Mouse (Mus musculus) induced T-regulatory cell, adult 2 months (primary cell): ENCODE measurements at regions not wholly inside any gene's neighbourhood (a gene's known extent, or its start where the extent isn't known, plus 50 kb on each side); places are given as distances from the start of the nearest gene placed in this dataset.
"Not testable (repeated sequence)": the region's sequence is repeated elsewhere in the genome, so short reads cannot be mapped to it uniquely, and the experiment has no call there.

Experiments
- DNase-seq: peaks from one replicate; pipeline ENCODE4 v3.0.0-alpha.2; 2012; ENCODE audit warnings: low read depth

DNA sequence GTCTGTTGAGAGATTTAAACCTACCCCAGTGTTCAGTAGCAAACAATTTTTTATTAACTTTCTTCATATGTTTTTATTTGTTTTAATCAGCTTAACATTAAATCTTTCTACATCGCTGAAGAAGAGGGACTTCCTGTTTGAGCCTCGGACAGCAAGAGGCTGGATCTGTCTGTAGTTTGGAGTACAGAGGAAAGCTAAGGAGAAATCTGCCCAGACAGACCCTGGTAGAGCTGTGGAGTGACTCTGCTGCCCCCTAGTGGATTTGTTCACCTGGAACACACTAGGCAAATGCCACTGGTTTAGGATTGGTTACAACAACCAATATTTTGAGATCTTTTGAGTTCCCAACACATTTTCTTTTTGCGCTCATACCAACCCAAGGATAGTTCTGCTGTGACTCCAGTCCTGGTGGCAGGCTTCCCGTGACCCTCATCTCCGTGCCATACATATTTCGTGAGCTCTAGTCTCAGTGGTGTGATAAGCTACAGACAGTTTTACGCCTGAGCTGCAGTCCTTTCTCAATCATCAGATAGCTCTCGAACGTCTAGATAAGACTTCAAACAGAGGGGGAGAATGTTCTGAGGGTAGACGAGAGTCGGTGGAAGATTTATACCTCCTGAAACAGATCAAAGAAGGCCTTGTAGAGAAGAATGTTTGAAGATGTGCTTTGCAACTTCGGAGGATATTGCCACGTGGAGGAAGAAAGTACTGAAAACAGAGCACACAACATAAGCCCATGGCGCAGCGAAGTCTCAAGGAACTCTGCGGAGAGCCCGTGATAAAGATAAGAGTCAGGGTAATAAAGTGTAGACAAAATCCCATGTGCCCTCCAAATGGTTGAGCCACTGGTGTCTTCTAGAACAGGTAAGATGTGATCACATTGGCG lies 119.0 kb upstream of the Nabp1 start:
- peak; percentile 94 for DNase-seq

- DNase-seq: no peak
These were observed 116.4 kb upstream of the Nabp1 start for GRCm38 (mm10) chr1:51594666-51595065.

DNA sequence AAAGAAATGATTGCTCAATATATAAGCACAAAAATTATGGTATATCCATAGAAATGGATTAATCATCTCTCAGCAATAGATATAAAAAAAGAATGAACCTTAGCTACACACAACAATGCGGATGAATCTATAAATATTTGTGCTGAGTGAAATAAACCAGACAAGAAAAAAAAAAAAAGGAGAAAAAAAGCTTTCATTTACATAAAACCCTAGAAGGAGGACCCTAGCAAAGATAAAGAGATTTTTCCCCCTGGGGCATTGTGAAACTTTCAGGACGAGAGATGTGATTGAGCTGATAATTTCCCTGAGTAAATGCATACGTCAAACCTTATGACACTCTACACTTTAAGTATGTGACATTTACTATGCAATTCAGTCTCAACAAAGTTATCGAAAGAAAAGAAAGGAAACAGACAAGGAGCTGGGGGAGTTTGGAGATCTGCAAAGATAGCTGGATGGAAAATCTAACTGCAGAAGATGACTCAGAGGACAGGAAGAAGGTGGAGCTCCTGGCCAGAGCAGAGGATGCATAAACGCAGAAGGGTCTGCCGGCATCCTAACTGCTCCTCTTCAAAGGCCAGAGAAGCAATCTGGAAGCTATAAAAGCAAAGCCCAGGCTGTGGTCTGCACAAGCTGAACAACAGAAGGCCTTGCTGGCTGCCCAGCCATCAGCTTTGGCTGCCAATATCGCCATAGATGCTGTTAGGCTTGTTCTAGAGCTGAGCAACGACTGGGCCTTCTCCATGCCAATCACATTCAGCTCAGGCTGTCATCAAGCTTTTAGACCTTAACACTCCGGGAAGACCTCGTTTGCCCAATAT lies 115.6 kb upstream of the Nabp1 start:
- peak; percentile 89 for DNase-seq

- peak; percentile 50 for DNase-seq
These were observed 113.7 kb upstream of the Nabp1 start for GRCm38 (mm10) chr1:51591886-51592285.

DNA sequence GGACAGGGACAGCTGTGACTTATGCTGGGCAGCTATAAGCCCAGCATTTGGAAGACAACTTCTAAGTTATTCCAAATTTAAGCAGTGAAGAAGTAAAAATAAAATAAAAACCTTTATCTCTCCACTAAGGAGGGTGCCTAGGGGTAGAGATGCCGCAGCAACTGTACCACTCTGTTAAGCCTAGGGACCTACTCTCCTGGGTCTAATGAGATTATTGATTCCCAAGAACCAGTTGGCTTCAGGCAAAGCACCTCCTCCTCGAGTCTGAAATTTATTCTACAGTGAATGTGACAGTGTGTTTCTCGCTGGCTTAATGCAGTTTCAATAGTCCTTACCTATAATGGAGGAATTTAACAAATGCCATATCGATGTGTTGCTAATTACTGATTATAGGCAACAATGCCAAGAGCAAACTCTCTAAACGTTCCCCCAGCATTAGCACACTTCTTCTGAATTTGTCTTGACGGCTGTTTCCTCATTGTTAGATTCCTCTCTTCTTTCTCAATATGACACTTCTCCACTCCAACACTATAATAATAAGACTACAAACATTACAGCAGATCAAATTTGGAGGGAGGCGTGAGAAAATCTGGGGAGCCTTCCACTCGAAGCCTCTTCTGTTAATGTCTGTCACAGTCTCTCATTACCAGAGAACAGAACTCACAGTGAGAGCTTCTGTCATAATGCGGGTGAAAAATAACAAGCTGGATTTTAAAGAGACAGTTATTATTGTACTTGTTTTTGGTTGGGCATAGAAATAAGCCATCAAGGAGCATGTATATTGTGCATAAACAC lies 112.6 kb upstream of the Nabp1 start:
- peak; percentile 4 for DNase-seq

DNA sequence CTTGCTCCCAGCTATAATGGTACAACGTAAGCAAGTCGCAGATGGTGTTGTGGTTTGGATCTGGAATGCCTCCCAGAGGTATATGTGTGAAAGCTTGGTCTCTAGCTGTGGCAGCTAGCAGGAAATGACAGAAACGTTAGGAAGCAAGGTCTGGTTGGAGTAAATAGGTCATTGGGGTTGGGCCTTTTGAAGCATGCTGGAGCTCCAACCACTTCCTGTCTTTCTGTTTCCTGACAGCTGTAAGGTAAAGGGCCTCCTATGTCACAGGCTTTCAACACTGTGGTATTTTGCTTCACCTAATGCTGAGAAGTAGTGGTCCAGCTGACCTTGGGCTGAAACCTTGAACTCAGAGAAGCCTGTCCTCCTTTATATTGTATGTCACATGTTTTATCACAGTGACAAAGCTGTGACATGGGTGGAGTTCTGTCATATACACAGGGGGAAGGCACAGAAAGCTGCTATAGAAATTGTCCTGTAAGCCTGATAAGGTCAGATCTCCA lies 106.8 kb upstream of the Nabp1 start:
- peak; percentile 93 for DNase-seq

GRCm38 (mm10) chr1:51583871-51584270 lies 105.6 kb upstream of the Nabp1 start:
- no peak for DNase-seq

GRCm38 (mm10) chr1:51580074-51580473 lies 101.8 kb upstream of the Nabp1 start:
- no peak for DNase-seq

DNA sequence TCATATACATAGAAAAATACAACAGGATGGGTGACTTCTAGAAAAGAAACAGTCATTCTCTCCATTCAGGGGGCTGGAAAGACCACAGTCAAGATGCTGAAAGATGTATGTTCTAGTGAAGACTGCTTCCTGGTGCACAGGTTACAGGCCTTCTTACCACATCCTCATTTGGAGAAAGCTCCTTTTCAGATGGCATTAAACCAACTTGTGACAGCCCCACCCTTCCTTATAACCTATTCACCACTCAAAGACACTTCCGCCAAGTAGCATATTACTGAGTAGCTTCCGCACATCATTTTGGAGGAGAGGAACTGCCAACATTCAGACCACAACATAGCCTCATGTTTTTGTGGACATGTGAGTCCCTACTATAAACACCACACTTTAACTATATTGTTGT lies 99.5 kb upstream of the Nabp1 start:
- DNase-seq: peak; percentile 83

- peak; percentile 63 for DNase-seq
These were observed 94.3 kb upstream of the Nabp1 start for GRCm38 (mm10) chr1:51572314-51573078.

DNA sequence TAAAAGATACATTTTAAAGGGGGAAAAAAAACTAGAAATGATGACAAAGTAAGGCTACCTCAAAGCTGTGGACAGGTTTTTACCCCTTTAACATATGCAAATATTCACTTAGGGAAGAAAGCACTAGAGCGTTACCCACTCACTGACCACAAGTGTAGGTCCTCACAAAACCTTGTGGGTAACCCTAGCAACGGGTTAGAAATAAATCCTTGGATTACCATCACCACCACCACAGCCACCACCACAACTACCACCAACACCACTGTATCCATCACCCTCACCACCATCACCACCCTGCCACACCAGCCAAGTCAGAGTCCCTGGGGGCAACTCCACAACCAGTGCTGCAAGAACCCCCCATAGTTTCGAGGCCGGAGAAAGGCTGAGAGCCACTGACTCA lies 91.4 kb upstream of the Nabp1 start:
- no peak for DNase-seq

DNA sequence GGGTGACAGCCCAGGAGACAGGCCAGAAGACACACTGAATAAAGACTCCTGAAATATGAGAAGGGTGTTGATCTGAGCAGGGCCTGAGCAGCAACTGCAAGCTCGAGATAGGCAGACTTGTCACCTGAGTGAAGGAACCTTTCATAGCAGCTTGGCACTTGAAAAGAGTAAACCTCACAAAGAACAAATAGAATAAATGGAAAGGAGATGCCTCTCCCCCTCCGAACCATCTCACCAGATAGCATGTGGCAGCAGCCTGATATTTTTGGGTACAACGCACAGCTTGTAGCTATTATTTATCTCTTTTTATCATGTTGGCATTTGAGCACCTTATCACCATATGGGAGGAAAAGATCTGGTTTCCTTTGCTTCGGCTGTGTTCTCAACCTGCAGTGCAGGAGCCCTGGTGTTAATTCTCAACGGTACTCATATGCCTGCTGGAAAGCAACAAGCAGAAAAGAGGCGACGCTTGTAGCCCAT lies 88.0 kb upstream of the Nabp1 start:
- DNase-seq: no peak

DNA sequence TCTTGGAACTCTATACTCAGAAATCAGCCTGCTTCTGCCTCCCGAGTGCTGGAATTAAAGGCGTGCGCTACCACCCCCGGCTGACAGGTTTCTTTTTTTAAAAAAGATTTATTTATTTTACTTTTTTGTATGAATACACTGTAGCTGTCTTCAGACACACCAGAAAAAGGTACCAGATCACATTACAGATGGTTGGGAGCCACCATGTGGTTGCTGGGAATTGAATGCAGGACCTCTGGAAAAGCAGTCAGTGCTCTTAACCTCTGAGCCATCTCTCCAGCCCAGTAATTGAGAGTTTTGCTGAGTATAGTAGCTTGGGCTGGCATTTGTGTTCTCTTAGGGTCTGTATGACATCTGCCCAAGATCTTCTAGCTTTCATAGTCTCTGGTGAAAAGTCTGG lies 78.4 kb upstream of the Nabp1 start:
- DNase-seq: not testable (repeated sequence)

DNA sequence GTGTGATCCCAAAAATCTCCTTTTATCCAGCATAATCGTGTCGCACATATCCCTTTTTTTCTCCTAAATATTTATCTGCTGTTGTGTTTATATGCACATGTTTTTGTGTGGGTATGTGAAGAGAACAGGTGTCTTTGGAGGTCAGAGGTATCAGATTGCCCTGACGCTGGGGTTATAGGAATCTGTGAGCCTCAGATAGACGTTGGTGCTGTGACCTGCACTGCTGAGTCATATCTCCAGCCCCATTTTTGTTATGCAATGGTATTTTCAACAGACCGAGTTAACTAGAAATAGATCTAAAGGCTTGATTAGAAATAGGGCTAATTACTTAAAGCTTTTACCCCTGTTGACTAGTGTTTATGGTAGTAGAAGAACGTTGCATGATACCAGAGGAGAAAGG lies 75.5 kb upstream of the Nabp1 start:
- peak; percentile 38 for DNase-seq

DNA sequence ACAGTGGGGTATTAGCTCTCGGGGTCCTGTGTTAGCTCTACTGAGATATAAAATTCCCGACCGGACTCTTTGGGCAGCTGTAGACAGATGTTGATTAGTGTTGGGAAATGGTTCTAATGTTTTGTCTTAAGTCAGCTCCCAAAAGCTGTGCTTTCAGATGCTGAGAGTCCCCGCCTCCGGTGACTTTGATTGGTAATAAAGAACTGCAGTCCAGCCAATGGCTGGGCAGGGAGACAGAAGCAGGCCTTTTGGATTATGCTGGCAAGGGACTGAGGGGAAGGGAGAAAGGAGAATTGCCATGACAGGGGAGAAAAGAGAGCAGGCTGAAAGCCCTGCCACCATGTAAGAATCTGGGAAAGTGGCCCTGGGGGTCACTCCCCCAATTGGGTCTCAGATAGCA lies 73.4 kb upstream of the Nabp1 start:
- no peak for DNase-seq

DNA sequence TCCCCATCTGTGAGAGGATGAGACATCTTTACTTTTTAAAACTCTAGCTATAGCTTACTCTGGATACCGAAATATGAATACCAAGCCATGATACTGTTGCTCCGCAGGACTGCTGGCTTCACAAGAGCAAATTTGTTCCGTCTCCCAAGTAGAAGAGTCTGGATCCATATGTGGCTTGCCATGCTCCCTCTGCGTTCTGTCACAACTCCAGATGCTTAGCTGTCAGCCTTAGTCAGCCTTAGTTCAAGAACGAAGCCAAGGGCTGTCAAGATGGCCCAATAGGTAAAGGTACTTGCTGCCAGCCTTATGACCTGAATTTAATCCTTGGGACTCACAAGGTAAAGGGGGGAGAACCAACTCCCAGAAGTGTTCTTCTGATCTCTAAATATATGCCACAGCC lies 64.6 kb upstream of the Nabp1 start:
- no peak for DNase-seq

GRCm38 (mm10) chr1:51539634-51540033 lies 61.4 kb upstream of the Nabp1 start:
- no peak for DNase-seq

GRCm38 (mm10) chr1:51538836-51539235 lies 60.6 kb upstream of the Nabp1 start:
- no peak for DNase-seq

DNA sequence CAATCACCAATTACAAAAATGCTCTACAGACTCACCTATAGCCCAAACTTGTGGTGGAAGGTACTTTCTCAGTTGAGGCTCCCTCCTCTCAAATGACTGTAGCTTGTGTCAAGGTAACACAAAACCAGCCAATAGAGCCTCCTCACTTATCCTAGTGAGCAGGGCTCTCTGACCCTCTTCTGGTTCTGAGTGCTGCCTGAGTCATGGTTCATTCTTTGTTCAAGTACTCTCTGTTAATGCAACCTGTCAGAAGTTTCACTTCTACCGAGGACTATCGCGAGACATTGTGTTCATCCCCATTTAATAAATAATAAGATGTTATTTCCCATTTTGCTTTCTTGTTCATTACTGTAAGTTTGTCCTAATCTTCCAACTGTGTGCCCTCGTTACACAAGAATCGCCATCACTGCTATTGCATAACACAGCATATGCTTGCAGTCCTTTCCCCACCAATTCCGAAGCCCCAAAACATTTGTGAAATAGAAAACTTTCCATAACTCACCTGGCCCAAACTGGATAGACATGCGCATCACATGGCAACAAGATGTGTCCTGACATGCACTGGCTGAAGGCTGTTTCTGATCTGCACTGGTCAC lies 59.6 kb upstream of the Nabp1 start:
- no peak for DNase-seq

DNA sequence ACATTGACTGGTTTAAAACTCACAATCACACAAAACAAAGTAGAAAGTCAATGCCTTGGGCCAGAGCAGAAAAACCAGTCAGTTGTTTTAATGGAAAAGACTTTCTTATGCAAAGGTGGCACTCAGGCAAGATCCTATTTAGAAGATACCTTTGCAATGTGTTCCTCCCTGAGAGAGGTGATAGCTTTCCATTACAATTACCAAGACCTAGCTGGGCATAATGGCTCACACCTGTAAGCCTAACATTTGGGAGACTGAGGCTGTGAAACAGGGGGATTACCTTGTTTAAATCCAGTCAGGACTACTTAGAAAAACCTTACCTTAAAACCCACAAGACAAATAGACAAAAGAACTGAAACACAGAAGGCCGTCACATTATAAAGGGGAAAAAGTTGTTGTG lies 57.9 kb upstream of the Nabp1 start:
- peak; percentile 21 for DNase-seq

DNA sequence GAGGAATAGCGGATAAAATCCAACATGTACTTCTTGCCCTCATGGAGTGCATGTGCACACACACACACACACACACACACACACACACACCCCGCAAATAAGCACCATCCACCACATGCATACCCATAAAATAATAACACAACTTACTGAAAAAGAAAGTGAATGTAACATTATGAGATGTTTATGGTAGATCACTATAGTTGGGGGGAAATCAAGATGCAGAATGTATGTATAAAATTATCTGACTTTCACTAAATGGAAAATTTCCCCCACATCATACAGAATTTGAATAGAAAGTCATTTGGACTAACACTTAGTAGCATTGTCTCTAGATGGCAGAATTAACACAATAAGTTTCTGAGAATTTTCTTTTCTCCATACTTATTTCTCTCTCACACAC lies 57.2 kb upstream of the Nabp1 start:
- DNase-seq: peak; percentile 45
